Mouse (Mus musculus): Measurements from ENCODE around the gene Kif26a.

Kif26a gene

DNA sequence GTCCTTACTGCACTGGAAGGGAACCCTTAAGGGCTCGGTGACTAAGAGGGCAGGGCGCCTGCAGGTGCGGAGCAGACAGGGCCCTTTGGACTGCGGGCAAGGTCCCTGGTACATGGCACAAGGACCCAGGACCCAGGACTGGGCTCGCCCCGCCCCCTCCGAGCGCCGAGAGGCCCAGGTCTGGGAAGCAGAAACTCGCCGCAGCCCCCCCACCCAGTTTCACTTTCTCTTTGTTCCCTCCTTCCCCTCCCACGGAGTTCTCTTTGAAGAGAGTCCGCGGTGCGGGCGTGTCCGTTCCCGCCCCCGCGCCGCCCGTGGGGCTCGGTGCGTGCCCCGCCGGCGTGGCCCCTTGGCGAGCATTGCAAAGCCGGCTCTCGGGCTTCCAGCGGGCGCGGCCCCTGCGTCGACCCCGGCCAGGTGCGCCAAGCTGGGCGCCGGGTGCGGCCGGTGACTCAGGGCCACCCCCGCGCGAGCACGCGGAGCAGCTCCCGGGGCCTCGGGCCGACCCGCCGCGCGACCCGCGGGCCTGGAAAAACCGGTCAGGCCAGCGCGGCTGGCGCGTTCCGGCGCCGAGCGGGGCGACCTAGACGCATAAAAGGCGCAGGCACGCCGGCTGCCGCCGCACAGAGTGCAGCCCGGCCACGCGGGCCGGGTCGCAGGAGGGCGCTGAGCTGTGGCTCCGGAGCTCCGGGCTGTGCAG lies 15.7 kb upstream of the Kif26a start:
- peak; percentile 77 for DNase-seq (ENCODE audit: low read depth, low spot score)

- no peak for DNase-seq (ENCODE audit: low read depth, low spot score)
Observed at GRCm38 (mm10) chr12:112130957-112131356, 15.1 kb upstream of the Kif26a start.

DNA sequence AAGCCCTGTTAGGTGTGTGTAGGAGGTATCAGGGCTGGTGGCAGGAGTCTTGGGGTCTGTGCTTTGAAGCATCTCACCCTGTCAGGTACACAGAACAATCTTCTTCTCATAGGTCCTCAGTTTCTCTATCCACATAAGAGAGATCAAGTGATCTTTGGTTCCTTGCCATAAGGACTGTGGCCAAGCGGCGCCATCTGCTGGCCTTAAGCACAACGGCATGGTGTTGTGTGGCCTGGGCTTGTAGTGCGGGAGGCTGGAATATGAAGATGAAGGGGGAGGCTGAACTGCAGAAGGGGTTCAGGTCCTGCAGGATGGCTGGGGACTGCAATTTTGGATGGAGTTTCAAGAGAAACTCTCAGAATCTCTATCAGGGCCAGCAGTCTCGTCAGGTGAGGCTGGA lies 5.8 kb upstream of the Kif26a start:
- peak; percentile 76 for DNase-seq (ENCODE audit: low read depth, low spot score)

DNA sequence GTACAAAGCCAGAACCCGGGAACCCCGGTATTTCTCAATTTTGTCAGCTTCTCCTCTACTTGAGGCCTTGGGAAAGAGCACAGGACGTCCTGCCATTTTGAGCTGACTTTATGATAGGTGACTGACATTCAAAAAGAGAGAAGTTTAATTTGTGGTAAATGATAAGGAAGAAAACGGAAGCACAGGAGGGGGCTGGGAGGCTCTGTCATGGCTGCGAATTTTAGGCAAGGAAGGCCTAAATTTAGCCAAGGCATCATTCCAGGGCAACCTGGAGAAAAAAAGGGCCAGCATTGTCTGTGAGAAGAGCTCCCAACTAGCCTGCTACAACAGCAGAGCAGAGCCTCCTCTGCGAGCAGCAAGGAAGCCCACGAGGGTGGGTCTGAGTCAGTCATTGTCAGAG lies 5.3 kb upstream of the Kif26a start:
- no peak for DNase-seq (ENCODE audit: low read depth, low spot score)

DNA sequence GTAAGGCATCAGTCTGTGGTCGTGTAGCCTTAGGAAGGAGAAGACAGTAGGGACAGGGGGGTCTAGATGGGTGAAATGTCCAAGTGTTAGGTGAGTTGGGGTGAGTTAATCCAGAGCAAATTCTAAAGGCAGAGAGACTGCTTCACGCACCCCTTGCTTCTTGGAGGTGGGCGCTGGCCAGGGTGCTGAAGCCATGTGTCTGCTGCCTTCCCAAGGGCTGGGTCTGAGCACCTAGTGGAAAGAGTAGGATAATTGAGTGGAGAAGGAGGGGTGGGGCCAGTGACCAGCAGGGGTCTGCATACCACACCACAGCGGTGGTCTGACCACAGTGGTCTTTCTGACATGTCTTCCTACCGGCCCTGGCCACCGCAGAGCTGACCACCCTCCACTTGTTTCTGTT lies 4.7 kb upstream of the Kif26a start:
- DNase-seq (ENCODE audit: low read depth, low spot score), result peak; percentile 37

DNA sequence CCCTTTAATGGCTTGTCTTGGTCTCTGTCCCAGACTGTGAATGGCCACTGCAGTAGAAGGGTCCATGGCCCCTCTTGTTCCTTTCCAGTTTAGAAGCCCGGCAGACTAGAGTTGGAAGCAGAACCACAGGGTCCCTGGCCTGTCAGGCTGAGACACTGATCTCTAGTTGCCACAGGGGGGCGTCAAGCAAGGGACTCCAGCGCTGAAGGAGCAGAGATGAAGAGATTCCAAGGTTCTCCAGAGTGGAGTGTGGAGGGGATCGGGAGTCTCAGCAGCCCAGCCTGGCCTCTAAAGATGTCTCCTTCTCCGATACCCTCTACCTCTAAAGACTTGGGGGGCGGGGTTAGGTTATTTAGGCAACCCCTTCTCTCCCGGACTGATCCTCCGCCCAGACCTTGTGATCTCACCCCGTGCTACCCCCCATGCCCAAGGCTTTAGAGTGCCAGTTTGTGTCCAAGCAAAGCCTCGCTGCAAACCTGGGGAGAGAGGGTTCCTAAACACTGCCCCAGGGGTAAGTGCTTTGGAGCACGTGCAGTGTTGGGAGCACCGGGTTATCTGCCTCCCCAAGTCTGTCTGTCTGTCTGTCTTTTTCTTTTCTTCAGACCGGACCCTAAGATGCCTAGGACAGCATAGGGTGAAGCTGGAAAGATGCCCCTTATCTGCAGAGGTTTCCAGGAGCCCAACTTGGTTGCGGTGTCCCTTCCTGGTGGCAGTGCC lies 2.7 kb upstream of the Kif26a start:
- DNase-seq (ENCODE audit: low read depth, low spot score), result peak; percentile 10

- DNase-seq (ENCODE audit: low read depth, low spot score), result no peak
Observed at GRCm38 (mm10) chr12:112143833-112144201, 2.2 kb upstream of the Kif26a start.

- DNase-seq (ENCODE audit: low read depth, low spot score), result no peak
Observed at GRCm38 (mm10) chr12:112144377-112145115, 1.5 kb upstream of the Kif26a start.

- peak; percentile 83 for DNase-seq (ENCODE audit: low read depth, low spot score)
Observed at GRCm38 (mm10) chr12:112145211-112145874, 665 bp upstream of the Kif26a start.

GRCm38 (mm10) chr12:112147365-112147764 lies 1.4 kb downstream of the Kif26a start:
- no peak for DNase-seq (ENCODE audit: low read depth, low spot score)

GRCm38 (mm10) chr12:112150011-112150410 lies 4.0 kb downstream of the Kif26a start:
- no peak for DNase-seq (ENCODE audit: low read depth, low spot score)

DNA sequence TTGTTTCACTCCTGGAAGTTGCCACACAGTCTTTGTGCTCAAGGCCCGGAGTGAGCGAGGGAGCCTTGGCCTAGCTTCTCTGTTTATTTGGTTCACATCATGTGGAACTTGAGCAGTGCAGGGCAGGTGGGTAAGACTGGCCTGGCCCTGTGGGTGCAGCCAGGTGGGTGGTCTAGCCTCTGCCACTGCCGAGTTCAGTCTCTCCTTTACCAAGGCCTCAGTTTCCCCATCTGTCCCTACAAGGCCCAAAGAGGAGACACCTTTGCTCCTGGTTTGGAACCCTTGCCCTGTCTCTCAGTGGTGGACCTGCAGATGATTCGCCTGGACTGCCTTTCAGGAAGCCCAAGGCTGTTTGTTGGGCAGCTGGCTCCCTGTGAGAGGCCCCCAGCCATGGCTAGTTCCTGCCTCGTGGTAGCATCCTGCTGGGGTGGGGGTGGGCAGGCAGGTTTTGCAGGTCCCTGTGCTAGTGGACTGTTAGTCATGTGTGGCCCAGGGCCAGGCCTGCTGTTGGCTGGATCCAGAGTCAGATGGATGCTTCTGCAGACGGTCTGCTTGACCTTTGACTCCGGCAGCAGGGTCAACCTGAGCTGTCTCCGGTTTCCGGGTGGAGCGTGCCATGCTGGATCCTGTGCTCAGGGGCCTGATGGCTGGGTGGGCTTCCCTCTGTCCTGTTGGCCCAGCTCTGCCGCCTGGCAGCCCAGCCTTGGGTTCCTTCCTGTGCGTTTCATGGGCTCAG lies 5.4 kb downstream of the Kif26a start:
- DNase-seq (ENCODE audit: low read depth, low spot score), result no peak

GRCm38 (mm10) chr12:112151980-112152362 lies 6.0 kb downstream of the Kif26a start:
- DNase-seq (ENCODE audit: low read depth, low spot score), result no peak

GRCm38 (mm10) chr12:112153597-112153996 lies 7.6 kb downstream of the Kif26a start:
- no peak for DNase-seq (ENCODE audit: low read depth, low spot score)

DNA sequence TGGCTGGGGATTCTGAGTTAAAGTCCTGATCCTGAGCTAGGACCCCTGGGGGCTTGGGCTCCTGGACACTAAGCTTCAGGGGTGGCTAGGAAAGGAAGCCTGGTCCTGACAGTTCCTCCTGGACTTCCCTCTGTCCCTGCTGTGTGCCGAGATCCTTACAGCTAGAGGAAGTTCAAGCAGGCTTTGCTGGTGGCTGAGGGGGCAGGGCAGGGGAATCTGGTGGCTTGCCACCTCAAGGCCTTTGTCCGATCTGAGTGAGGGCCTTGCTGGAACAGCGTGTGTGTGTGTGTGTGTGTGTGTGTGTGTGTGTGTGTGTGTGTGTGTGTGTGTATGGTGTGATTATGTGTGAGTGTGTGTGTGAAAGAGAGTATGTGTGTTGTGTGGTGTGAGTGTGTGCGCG lies 8.5 kb downstream of the Kif26a start:
- no peak for DNase-seq (ENCODE audit: low read depth, low spot score)

DNA sequence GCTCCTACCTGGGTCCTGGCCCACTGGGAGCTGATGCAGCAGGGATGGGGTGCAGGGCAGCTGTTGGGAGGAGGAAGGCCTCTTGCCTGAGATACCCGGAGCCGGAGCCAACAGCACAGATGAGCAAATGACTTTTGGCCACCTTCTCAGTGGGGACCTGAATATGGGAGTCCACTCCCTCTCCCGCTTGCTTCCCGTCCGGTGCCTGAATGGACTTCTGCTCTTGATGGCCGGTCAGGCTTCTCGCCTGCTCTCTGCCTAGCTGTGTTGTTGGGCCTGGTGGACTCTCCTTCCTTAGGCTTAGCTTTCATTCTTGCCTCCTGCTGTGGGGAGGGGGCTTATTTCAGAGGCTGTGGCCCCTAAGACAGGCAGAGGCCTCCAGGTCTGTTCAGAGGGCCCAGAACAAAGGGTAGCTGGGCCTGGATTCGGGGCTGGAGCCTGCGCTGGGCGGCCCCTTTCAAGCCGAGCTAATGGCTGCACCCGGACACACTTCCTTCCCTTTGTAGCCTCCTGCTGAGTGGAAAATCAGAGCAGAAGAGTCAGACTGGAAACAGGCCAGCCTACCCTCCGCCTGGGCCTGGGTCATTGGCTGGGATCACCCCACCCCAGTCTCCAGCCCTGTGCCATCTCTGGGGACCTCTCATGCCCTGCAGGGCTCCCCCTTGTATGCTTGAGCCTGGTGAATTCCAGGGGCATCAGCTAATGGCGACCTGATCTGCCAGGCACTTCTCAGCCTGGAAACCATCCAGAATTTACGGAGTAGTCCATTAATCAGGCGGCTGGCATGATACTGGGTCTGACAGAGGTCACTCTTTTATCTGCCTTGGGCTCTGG lies 9.4 kb downstream of the Kif26a start:
- DNase-seq (ENCODE audit: low read depth, low spot score), result no peak

DNA sequence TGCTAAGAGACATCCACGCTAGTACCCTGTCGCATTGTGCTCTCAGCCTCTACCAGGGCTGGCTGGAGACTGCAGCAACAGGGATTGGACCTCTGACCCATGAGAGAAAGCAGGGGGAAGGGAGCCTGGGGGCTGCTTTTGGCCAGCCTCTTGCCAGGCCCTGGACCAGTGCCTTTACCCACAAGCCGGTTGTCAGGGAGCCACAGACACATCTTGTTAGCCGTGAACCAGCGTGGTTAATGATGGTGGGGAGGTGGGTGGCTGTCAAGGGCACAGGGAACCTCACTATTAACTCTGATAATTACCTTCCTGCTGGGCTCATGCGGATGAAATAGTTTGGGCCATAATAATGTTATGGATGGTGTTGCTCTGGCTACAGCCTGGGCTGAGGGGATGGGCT lies 10.8 kb downstream of the Kif26a start:
- DNase-seq (ENCODE audit: low read depth, low spot score), result no peak

DNA sequence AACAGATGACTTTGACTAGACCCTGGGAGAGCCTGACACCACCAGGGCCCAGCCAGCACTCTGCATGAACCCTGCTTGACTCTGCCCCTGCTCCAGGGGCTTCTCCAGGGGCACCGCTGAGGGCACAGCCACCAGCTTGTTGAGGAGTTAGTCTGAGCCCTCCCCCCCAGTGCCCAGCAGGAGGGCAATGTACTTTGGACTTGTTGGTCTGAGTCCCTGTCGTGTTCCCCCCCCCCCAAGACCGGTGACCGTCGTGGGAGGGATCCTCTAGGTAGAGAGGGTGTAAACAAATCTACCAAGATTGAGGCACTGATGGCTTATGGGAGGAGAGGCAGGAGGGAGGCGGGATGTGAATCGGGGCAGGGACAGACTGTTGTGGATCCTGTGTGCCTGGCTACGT lies 12.2 kb downstream of the Kif26a start:
- DNase-seq (ENCODE audit: low read depth, low spot score), result no peak

DNA sequence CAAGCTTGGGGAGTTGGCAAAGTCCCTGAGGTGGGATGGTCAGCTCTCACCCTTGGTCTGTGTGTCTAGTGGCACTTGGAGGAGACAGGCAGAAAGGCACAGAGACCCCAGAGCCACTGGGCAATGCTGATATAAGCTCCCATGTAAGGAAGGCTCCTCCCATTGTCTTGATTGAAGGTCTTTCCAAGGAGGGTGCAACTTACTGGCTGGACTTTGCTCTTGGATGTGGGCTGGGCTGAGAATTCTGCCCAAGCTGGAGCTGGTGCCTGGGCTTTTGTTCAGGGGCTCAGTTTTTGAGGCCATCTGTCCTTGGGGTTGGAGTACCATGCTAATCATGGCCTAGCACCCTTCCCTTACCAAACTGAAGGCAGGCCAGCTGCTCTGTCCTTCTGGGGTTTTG lies 12.8 kb downstream of the Kif26a start:
- no peak for DNase-seq (ENCODE audit: low read depth, low spot score)

DNA sequence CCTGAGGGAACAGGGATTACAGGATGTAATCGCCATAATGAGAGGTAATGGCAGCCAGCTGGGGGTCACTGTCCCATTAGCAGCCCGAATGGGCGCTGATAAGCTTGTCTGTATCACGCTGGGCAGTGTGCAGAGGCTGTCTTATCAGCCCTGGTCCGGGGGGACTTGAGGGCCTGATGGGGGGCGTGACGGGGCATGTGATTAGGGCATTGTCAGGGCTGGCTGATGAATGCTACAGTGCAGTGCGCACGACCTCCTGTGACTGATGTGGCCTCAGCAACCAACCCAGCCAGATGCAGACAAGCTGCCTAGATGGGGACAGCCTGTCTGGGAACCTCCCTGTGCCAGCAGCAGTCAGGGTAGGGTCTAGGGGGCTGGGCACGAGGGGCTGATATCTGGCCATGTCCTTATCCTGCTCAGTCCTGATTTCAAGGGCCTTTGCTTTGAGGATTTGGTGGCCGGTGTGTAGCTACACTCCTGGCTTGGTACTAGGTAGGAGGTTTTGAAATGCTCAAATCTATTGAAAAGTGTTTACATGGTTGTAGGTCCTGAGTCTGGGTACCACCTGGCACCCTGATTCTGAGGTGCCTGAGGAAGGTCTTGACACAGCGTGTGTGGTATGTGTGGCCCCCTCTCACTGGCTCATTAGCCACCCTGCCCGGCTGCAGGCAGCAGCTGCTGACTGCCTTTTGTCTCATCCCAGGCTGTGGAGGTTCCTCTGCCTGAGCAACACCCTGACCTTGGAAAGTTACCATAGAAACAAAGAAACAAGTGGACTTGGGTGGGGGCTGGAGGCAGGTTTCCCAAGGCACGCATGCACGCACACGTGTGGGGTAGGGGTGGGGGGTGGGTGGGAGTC lies 18.2 kb downstream of the Kif26a start:
- DNase-seq (ENCODE audit: low read depth, low spot score), result no peak

All from CD4-positive, CD25-positive, alpha-beta regulatory T cell, adult 2 months (primary cell).